Mouse (Mus musculus) midbrain, embryonic 11.5 days (tissue): ENCODE measurements around the gene Gm10570. TPM values are rescaled to one million over a fixed set of nuclear protein-coding genes. Genes with fewer than 3 reads are reported as not detected.

ENCODE experiments used
- ATAC-seq: fragments of 200-750 bp; cut with Nextera tagmentation; 2 replicates; pipeline ENCODE4 v1.8.0; 2017; ENCODE audit warnings: moderate TSS enrichment, moderate library complexity; ENCODE audit not compliant: low FRiP score
- DNase-seq: peaks from one replicate; pipeline ENCODE4 v3.0.0; 2015; ENCODE audit warnings: low spot score; ENCODE audit errors: missing footprints
- H3K27ac ChIP-seq: fragments of 300-500 bp; sonication (generic); 2 replicates; pipeline ENCODE4 v1.5.1; 2014; ENCODE audit warnings: low read depth, low read length
- H3K27me3 ChIP-seq: fragments of 300-500 bp; sonication (generic); 2 replicates; pipeline ENCODE4 v1.6.1; 2014; ENCODE audit warnings: mild to moderate bottlenecking, low read length, moderate library complexity, mixed read lengths; ENCODE audit not compliant: control insufficient read depth, insufficient read depth
- H3K36me3 ChIP-seq: fragments of 300-500 bp; sonication (generic); 2 replicates; pipeline ENCODE4 v1.6.1; 2014; ENCODE audit warnings: mild to moderate bottlenecking, low read length, moderate library complexity, mixed read lengths; ENCODE audit not compliant: control insufficient read depth, insufficient read depth
- H3K4me1 ChIP-seq: fragments of 300-500 bp; sonication (generic); 2 replicates; pipeline ENCODE4 v1.6.1; 2014; ENCODE audit warnings: low read length; ENCODE audit not compliant: control insufficient read depth, insufficient read depth
- H3K4me2 ChIP-seq: fragments of 300-500 bp; sonication (generic); 2 replicates; pipeline ENCODE4 v1.6.1; 2014; ENCODE audit warnings: mild to moderate bottlenecking, moderate library complexity
- H3K4me3 ChIP-seq: fragments of 300-500 bp; sonication (generic); 2 replicates; pipeline ENCODE4 v1.5.1; 2014; ENCODE audit warnings: low read depth, low read length
- H3K9ac ChIP-seq: fragments of 300-500 bp; sonication (generic); 2 replicates; pipeline ENCODE4 v1.6.1; 2014; ENCODE audit warnings: low read length
- H3K9me3 ChIP-seq: fragments of 300-500 bp; sonication (generic); 2 replicates; pipeline ENCODE4 v1.6.1; 2016; ENCODE audit warnings: low read length; ENCODE audit not compliant: control insufficient read depth
- WGBS: fragments of 180-500 bp; shearing (Covaris S2); extraction: QIAGEN DNeasy Blood & Tissue Kit; methylation state at CpG from one replicate; pipeline ENCODE4 v1.1.7; 2014; 5-methylcytosine and 5-hydroxymethylcytosine counted together
- polyA plus RNA-seq: library from polyadenylated mRNA; unstranded; fragments of >200 nt; fragmentation: Nextera tagmentation; extraction: Ambion mirVana; gene quantifications from 2 replicates; pipeline ENCODE4 v1.2.1, GENCODE M21; 2014

Gm10570 gene
- polyA plus RNA-seq, 1 experiment from 2014 or later = not detected

GRCm38 (mm10) chr4:130296243-130296965, 12.1 kb downstream of the Gm10570 start:
- Histone ChIP-seq H3K27me3 (no peaks in the 10 kb centered on the region), H3K36me3 (no peaks in the 10 kb centered on the region), H3K9ac (no peak overlapping the region), H3K9me3 (no peaks in the 10 kb centered on the region), H3K4me2 (no peak overlapping the region), H3K4me3 (no peak overlapping the region), H3K4me1 (no peaks in the 10 kb centered on the region), H3K27ac (no peak overlapping the region)
- DNase-seq = no peak
- 88% methylated on average over 13 of the region's 13 CpGs for WGBS
- no peak for ATAC-seq

- WGBS = 61% methylated on average over 23 of the region's 23 CpGs
- H3K4me3 ChIP-seq = no peak overlapping the region
- no peak overlapping the region for H3K9ac ChIP-seq
- H3K36me3 ChIP-seq = no peaks in the 10 kb centered on the region
- H3K4me2 ChIP-seq = no peak overlapping the region
- ATAC-seq (no peak), DNase-seq (no peak)
- no peaks in the 10 kb centered on the region for H3K4me1 ChIP-seq
- H3K27me3 ChIP-seq = no peaks in the 10 kb centered on the region
- no peak overlapping the region for H3K27ac ChIP-seq
- H3K9me3 ChIP-seq = no peaks in the 10 kb centered on the region
Observed at GRCm38 (mm10) chr4:130295047-130295745, 13.3 kb downstream of the Gm10570 start.

- no peak for DNase-seq
- H3K27me3 ChIP-seq = no peaks in the 10 kb centered on the region
- no peak overlapping the region for H3K9ac ChIP-seq
- ATAC-seq = no peak
- no peaks in the 10 kb centered on the region for H3K36me3 ChIP-seq
- H3K4me2 ChIP-seq = no peak overlapping the region
- no peak overlapping the region for H3K27ac ChIP-seq
- H3K4me3 ChIP-seq = no peak overlapping the region
- H3K4me1 ChIP-seq = no peaks in the 10 kb centered on the region
- WGBS = 84% methylated on average over 8 of the region's 8 CpGs
- H3K9me3 ChIP-seq = no peaks in the 10 kb centered on the region
Observed at GRCm38 (mm10) chr4:130294513-130294912, 14.0 kb downstream of the Gm10570 start.

- no peak for ATAC-seq
- 6% methylated on average over 4 of the region's 4 CpGs for WGBS
Observed at GRCm38 (mm10) chr4:130292271-130292670, 16.2 kb downstream of the Gm10570 start.

GRCm38 (mm10) chr4:130289824-130290223, 18.6 kb downstream of the Gm10570 start:
- ATAC-seq = no peak

More at GRCm38 (mm10) chr4:130292271-130292670, 16.2 kb downstream of the Gm10570 start:
- no peak overlapping the region for H3K4me3 ChIP-seq
- no peaks in the 10 kb centered on the region for H3K36me3 ChIP-seq
- no peaks in the 10 kb centered on the region for H3K4me1 ChIP-seq
- H3K27me3 ChIP-seq = no peaks in the 10 kb centered on the region
- H3K9me3 ChIP-seq = no peaks in the 10 kb centered on the region
- H3K9ac ChIP-seq = no peak overlapping the region
- H3K27ac ChIP-seq = no peak overlapping the region
- peak; percentile 99 for DNase-seq
- no peak overlapping the region for H3K4me2 ChIP-seq

GRCm38 (mm10) chr4:130286531-130286930, 21.9 kb downstream of the Gm10570 start:
- Histone ChIP-seq H3K4me1 (no peaks in the 10 kb centered on the region), H3K27ac (no peak overlapping the region), H3K36me3 (no peaks in the 10 kb centered on the region), H3K4me2 (no peak overlapping the region), H3K9ac (no peak overlapping the region), H3K9me3 (no peaks in the 10 kb centered on the region), H3K27me3 (no peaks in the 10 kb centered on the region), H3K4me3 (no peak overlapping the region)
- 46% methylated on average over 3 of the region's 3 CpGs for WGBS
- ATAC-seq (no peak), DNase-seq (no peak)

More at GRCm38 (mm10) chr4:130289824-130290223, 18.6 kb downstream of the Gm10570 start:
- no peaks in the 10 kb centered on the region for H3K4me1 ChIP-seq
- no peak overlapping the region for H3K27ac ChIP-seq
- no peak overlapping the region for H3K9ac ChIP-seq
- H3K27me3 ChIP-seq = no peaks in the 10 kb centered on the region
- H3K4me2 ChIP-seq = no peak overlapping the region
- H3K4me3 ChIP-seq = no peak overlapping the region
- WGBS = 77% methylated on average over 3 of the region's 3 CpGs
- no peaks in the 10 kb centered on the region for H3K36me3 ChIP-seq
- no peaks in the 10 kb centered on the region for H3K9me3 ChIP-seq
- no peak for DNase-seq

GRCm38 (mm10) chr4:130283826-130284225, 24.6 kb downstream of the Gm10570 start:
- Histone ChIP-seq H3K36me3 (no peaks in the 10 kb centered on the region), H3K27me3 (no peaks in the 10 kb centered on the region), H3K9ac (no peak overlapping the region), H3K4me1 (no peaks in the 10 kb centered on the region), H3K27ac (no peak overlapping the region), H3K4me3 (no peak overlapping the region), H3K9me3 (no peaks in the 10 kb centered on the region), H3K4me2 (no peak overlapping the region)
- WGBS = 80% methylated on average over 9 of the region's 9 CpGs
- no peak for ATAC-seq
- no peak for DNase-seq

GRCm38 (mm10) chr4:130282856-130283255, 25.6 kb downstream of the Gm10570 start:
- no peak overlapping the region for H3K9ac ChIP-seq
- H3K36me3 ChIP-seq = no peaks in the 10 kb centered on the region
- no peak for ATAC-seq
- H3K4me1 ChIP-seq = no peaks in the 10 kb centered on the region
- H3K9me3 ChIP-seq = no peaks in the 10 kb centered on the region
- no peak for DNase-seq
- no peak overlapping the region for H3K27ac ChIP-seq
- H3K27me3 ChIP-seq = no peaks in the 10 kb centered on the region
- H3K4me2 ChIP-seq = no peak overlapping the region
- H3K4me3 ChIP-seq = no peak overlapping the region
- 83% methylated on average over 5 of the region's 5 CpGs for whole genome bisulfite sequencing

GRCm38 (mm10) chr4:130279105-130279504, 29.4 kb downstream of the Gm10570 start, which contains the start of gene Serinc2:
Serinc2 (minus strand) TSS chr4:130279205.
- Histone ChIP-seq H3K4me3 (no peak within 1 kb of the TSS), H3K4me2 (no peak within 1 kb of the TSS), H3K9ac (no peak within 1 kb of the TSS), H3K27ac (no peak within 1 kb of the TSS), H3K4me1 (peaks cover 6% of the 10 kb centered on the region), H3K27me3 (no peaks in the 10 kb centered on the region), H3K36me3 (no peaks in the 10 kb centered on the region), H3K9me3 (no peaks in the 10 kb centered on the region)
- 74% methylated on average over 2 of the region's 2 CpGs for WGBS
- ATAC-seq = no peak
- peak; percentile 33 for DNase-seq
